Mouse (Mus musculus) embryonic fibroblast, embryonic 13.5 days (primary cell): ENCODE data around the gene Smim24.

Experiments used
- CTCF ChIP-seq: IDR thresholded peaks from 2 replicates; pipeline ENCODE4 v1.5.1; 2011; ENCODE audit warnings: mild to moderate bottlenecking, control low read depth, low read length, moderate library complexity, borderline replicate concordance; ENCODE audit not compliant: insufficient read depth
- POLR2A ChIP-seq: IDR thresholded peaks from 2 replicates; pipeline ENCODE4 v1.6.1; 2011; ENCODE audit warnings: low read depth, mild to moderate bottlenecking, control low read depth, low read length, moderate library complexity

GRCm38 (mm10) chr10:81428507-81428870 lies 35.6 kb downstream of the Smim24 start:
- TF ChIP-seq CTCF (no peak), POLR2A (no peak)
